Mouse (Mus musculus): ENCODE data around the gene Enho. TPM values are rescaled to one million over a fixed set of nuclear protein-coding genes. Genes with fewer than 3 reads are reported as not detected.
A peak's percentile ranks its signal among the peaks of the same experiment; 100 is the strongest.

Enho gene
- polyA plus RNA-seq, 1 experiment from 2014 or later = 21.3 TPM

- peak overlapping the region; percentile 44; the same call in 1 of the 2 replicates for H3K27ac ChIP-seq
- WGBS = 58% methylated on average over 13 of the region's 13 CpGs
- peaks cover 63% of the 10 kb centered on the region for H3K27me3 ChIP-seq (ENCODE audit: poor library complexity, severe bottlenecking)
- DNase-seq (ENCODE audit: extremely low spot score, low spot score) = no peak
- peaks cover 88% of the 10 kb centered on the region for H3K36me3 ChIP-seq (replicated peaks)
- no peak overlapping the region for H3K4me3 ChIP-seq
- H3K4me1 ChIP-seq = peaks cover 91% of the 10 kb centered on the region
- no peaks in the 10 kb centered on the region for H3K9me3 ChIP-seq
Measured at GRCm38 (mm10) chr4:41659556-41659955, 19.4 kb upstream of the Enho start.

- Histone ChIP-seq H3K4me3 (peak overlapping the region; percentile 2; the same call in 1 of the 2 replicates), H3K9me3 (no peaks in the 10 kb centered on the region), H3K27ac (peak overlapping the region; percentile 37), H3K4me1 (peaks cover 91% of the 10 kb centered on the region), H3K27me3 (ENCODE audit: poor library complexity, severe bottlenecking) (peaks cover 58% of the 10 kb centered on the region), H3K36me3 (replicated peaks) (peaks cover 80% of the 10 kb centered on the region)
- no peak for DNase-seq (ENCODE audit: extremely low spot score, low spot score)
- 11% methylated on average over 25 of the region's 25 CpGs for WGBS
Measured at GRCm38 (mm10) chr4:41658566-41659384, 18.7 kb upstream of the Enho start.

- Histone ChIP-seq H3K4me1 (peaks cover 70% of the 10 kb centered on the region), H3K27ac (0 out of 2 replicates have a peak overlapping the region, but pooled peaks have one; percentile 58), H3K36me3 (replicated peaks) (peaks cover 48% of the 10 kb centered on the region), H3K27me3 (ENCODE audit: poor library complexity, severe bottlenecking) (peaks cover 38% of the 10 kb centered on the region), H3K4me3 (no peak overlapping the region), H3K9me3 (no peaks in the 10 kb centered on the region)
- DNase-seq (ENCODE audit: extremely low spot score, low spot score) = no peak
- 76% methylated on average over 2 of the region's 2 CpGs for WGBS
Measured at GRCm38 (mm10) chr4:41655525-41655924, 15.4 kb upstream of the Enho start.

GRCm38 (mm10) chr4:41654217-41654616 is 14.1 kb upstream of the Enho start:
- peak overlapping the region; percentile 58 for H3K27ac ChIP-seq
- H3K36me3 ChIP-seq (replicated peaks) = peaks cover 35% of the 10 kb centered on the region
- 12% methylated on average over 7 of the region's 7 CpGs for WGBS
- peak; percentile 71 for DNase-seq (ENCODE audit: extremely low spot score, low spot score)
- peaks cover 25% of the 10 kb centered on the region for H3K27me3 ChIP-seq (ENCODE audit: poor library complexity, severe bottlenecking)
- no peak overlapping the region for H3K4me3 ChIP-seq
- H3K4me1 ChIP-seq = peaks cover 57% of the 10 kb centered on the region
- no peaks in the 10 kb centered on the region for H3K9me3 ChIP-seq

GRCm38 (mm10) chr4:41653730-41654129 is 13.6 kb upstream of the Enho start:
- peaks cover 30% of the 10 kb centered on the region for H3K36me3 ChIP-seq (replicated peaks)
- no peak overlapping the region for H3K4me3 ChIP-seq
- peaks cover 21% of the 10 kb centered on the region for H3K27me3 ChIP-seq (ENCODE audit: poor library complexity, severe bottlenecking)
- 69% methylated on average over 6 of the region's 6 CpGs for WGBS
- no peak for DNase-seq (ENCODE audit: extremely low spot score, low spot score)
- H3K9me3 ChIP-seq = no peaks in the 10 kb centered on the region
- peaks cover 56% of the 10 kb centered on the region for H3K4me1 ChIP-seq
- H3K27ac ChIP-seq = no peak overlapping the region

GRCm38 (mm10) chr4:41653296-41653695 is 13.2 kb upstream of the Enho start:
- WGBS = 42% methylated on average over 6 of the region's 6 CpGs
- peaks cover 25% of the 10 kb centered on the region for H3K36me3 ChIP-seq (replicated peaks)
- no peaks in the 10 kb centered on the region for H3K9me3 ChIP-seq
- H3K4me3 ChIP-seq = no peak overlapping the region
- peaks cover 56% of the 10 kb centered on the region for H3K4me1 ChIP-seq
- H3K27me3 ChIP-seq (ENCODE audit: poor library complexity, severe bottlenecking) = peaks cover 17% of the 10 kb centered on the region
- peak; percentile 82 for DNase-seq (ENCODE audit: extremely low spot score, low spot score)
- H3K27ac ChIP-seq = 0 out of 2 replicates have a peak overlapping the region, but pooled peaks have one; percentile 9

GRCm38 (mm10) chr4:41648627-41649026 is 8.5 kb upstream of the Enho start:
- WGBS = 70% methylated on average over 7 of the region's 7 CpGs
- H3K4me1 ChIP-seq = peaks cover 31% of the 10 kb centered on the region
- peak overlapping the region; percentile 74 for H3K27ac ChIP-seq
- no peak overlapping the region for H3K4me3 ChIP-seq
- no peaks in the 10 kb centered on the region; the same call in 1 of the 2 replicates for H3K27me3 ChIP-seq (ENCODE audit: poor library complexity, severe bottlenecking)
- no peak for DNase-seq (ENCODE audit: extremely low spot score, low spot score)
- no peaks in the 10 kb centered on the region for H3K36me3 ChIP-seq (replicated peaks)
- no peaks in the 10 kb centered on the region for H3K9me3 ChIP-seq

- Histone ChIP-seq H3K4me1 (peaks cover 27% of the 10 kb centered on the region), H3K4me3 (no peak overlapping the region), H3K27me3 (ENCODE audit: poor library complexity, severe bottlenecking) (no peaks in the 10 kb centered on the region; the same call in 1 of the 2 replicates), H3K27ac (peak overlapping the region; percentile 74), H3K9me3 (no peaks in the 10 kb centered on the region), H3K36me3 (replicated peaks) (no peaks in the 10 kb centered on the region)
- no peak for DNase-seq (ENCODE audit: extremely low spot score, low spot score)
- WGBS = 17% methylated on average over 4 of the region's 4 CpGs
Measured at GRCm38 (mm10) chr4:41648157-41648556, 8.0 kb upstream of the Enho start.

GRCm38 (mm10) chr4:41645488-41645887 is 5.4 kb upstream of the Enho start:
- H3K4me3 ChIP-seq = no peak overlapping the region
- H3K36me3 ChIP-seq (replicated peaks) = no peaks in the 10 kb centered on the region
- no peaks in the 10 kb centered on the region for H3K9me3 ChIP-seq
- H3K4me1 ChIP-seq = peaks cover 25% of the 10 kb centered on the region
- 40% methylated on average over 5 of the region's 5 CpGs for WGBS
- no peaks in the 10 kb centered on the region for H3K27me3 ChIP-seq (ENCODE audit: poor library complexity, severe bottlenecking)
- H3K27ac ChIP-seq = no peak overlapping the region
- no peak for DNase-seq (ENCODE audit: extremely low spot score, low spot score)

- H3K27ac ChIP-seq = no peak overlapping the region
- DNase-seq (ENCODE audit: extremely low spot score, low spot score) = no peak
- 90% methylated on average over 6 of the region's 6 CpGs for WGBS
Measured at GRCm38 (mm10) chr4:41641199-41641822, 1.2 kb upstream of the Enho start.

GRCm38 (mm10) chr4:41639214-41639841 is 796 bp downstream of the Enho start:
- DNase-seq (ENCODE audit: extremely low spot score, low spot score) = no peak
- peaks cover 40% of the 10 kb centered on the region for H3K27me3 ChIP-seq (ENCODE audit: poor library complexity, severe bottlenecking)
- 11% methylated on average over 10 of the region's 10 CpGs for WGBS
- peaks cover 19% of the 10 kb centered on the region for H3K36me3 ChIP-seq (replicated peaks)
- peak overlapping the region; percentile 81 for H3K4me3 ChIP-seq
- no peaks in the 10 kb centered on the region for H3K9me3 ChIP-seq
- peaks cover 60% of the 10 kb centered on the region for H3K4me1 ChIP-seq
- peak overlapping the region; percentile 96 for H3K27ac ChIP-seq

More at GRCm38 (mm10) chr4:41641199-41641822, 1.2 kb upstream of the Enho start:
- Histone ChIP-seq H3K4me1 (peaks cover 40% of the 10 kb centered on the region), H3K9me3 (no peaks in the 10 kb centered on the region), H3K36me3 (replicated peaks) (peaks cover 19% of the 10 kb centered on the region), H3K4me3 (no peak overlapping the region), H3K27me3 (ENCODE audit: poor library complexity, severe bottlenecking) (peaks cover 32% of the 10 kb centered on the region)

GRCm38 (mm10) chr4:41638828-41639213 is 1.3 kb downstream of the Enho start:
- DNase-seq (ENCODE audit: extremely low spot score, low spot score) = no peak
- WGBS = 80% methylated on average over 6 of the region's 6 CpGs
- Histone ChIP-seq H3K27ac (peak overlapping the region; percentile 96), H3K4me3 (peak overlapping the region; percentile 81; the same call in 1 of the 2 replicates), H3K4me1 (peaks cover 65% of the 10 kb centered on the region), H3K36me3 (replicated peaks) (peaks cover 19% of the 10 kb centered on the region), H3K27me3 (ENCODE audit: poor library complexity, severe bottlenecking) (peaks cover 45% of the 10 kb centered on the region), H3K9me3 (no peaks in the 10 kb centered on the region)

Data from forebrain, embryonic 10.5 days (tissue).